ENCODE assay signal across 10 mouse cellular contexts in the genomic region with DNA sequence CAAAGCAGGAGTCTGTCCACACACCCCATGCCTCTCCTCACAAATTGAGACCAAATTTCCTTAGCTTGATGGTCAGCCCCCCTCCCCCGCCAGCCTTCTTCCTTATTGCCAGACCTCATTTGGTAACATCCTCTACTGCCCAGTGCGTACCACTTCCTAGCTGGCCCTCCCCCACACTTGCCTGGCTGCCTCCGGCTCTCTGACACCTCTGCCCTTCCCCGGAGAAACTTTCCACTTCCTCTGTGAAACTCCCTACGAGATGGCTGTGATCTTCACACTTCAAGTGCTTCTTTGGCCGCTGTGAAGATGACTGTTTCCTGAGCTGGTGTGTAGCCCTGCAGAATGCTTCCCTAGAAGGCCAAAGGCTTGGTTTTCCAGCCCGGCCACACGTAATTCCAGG. TPM values are rescaled to one million over a fixed set of nuclear protein-coding genes. Genes with fewer than 3 reads are reported as not detected.
DNase-seq lines count a peak whose midpoint lies in the region; ATAC-seq and TF ChIP-seq lines count a peak whose summit lies in the region.
"Had no signal": no experiment of that assay in that cellular context is flagged by ENCODE, and none has a peak within 500 bp of the region (broad histone marks: within the 10 kb centered on the region; RNA-seq: fewer than 3 reads in every experiment).

No protein-coding gene starts in this region.

- no peaks in the 10 kb centered on the region for H3K27me3 ChIP-seq in heart, embryonic 12.5 days (replicated peaks)
- no peaks in the 10 kb centered on the region for H3K27me3 ChIP-seq in liver, embryonic 15.5 days
- H3K27me3 ChIP-seq in spleen, adult 2 months (ENCODE audit: control insufficient read depth, insufficient read depth, low read length): no peaks in the 10 kb centered on the region

- TF ChIP-seq CTCF in bone marrow, adult 2 months (IDR thresholded peaks at IDR 0.05; ENCODE audit: control insufficient read depth, insufficient read depth, low read length): no peak
- no peak for TF ChIP-seq CTCF in spleen, adult 2 months (IDR thresholded peaks at IDR 0.05; ENCODE audit: extremely low read depth, insufficient read depth, insufficient read length, insufficient replicate concordance)

- no peak overlapping the region for H3K4me2 ChIP-seq in heart, embryonic 12.5 days
- no peak overlapping the region for H3K4me2 ChIP-seq in liver, embryonic 15.5 days

- no peaks in the 10 kb centered on the region for H3K9me3 ChIP-seq in heart, embryonic 12.5 days (replicated peaks)
- no peaks in the 10 kb centered on the region for H3K9me3 ChIP-seq in liver, embryonic 15.5 days (replicated peaks)

- DNase-seq in heart, adult 8-10 months (ENCODE audit: low spot score): peak; percentile 31
- DNase-seq in spleen, adult 2 months (ENCODE audit: low read depth in 1 of 2, low spot score in 2 of 2): peak; percentile 90 to 93
- no peak for DNase-seq in ovary, adult 18-20 months (ENCODE audit: low spot score)
- DNase-seq in right cerebral cortex, adult 18-20 months: no peak
- no peak for DNase-seq in gastrocnemius, adult 8-10 months (ENCODE audit: low spot score in 2 of 2)

- 37% methylated on average over 8 of the region's 8 CpGs for WGBS in heart, embryonic 12.5 days
- 7% methylated on average over 8 of the region's 8 CpGs for WGBS in bone marrow, adult 2 months
- 26% methylated on average over 8 of the region's 8 CpGs for WGBS in liver, embryonic 15.5 days (ENCODE audit: insufficient replicate concordance)
- 8% methylated on average over 8 of the region's 8 CpGs for WGBS in spleen, adult 2 months

- ATAC-seq in heart, embryonic 12.5 days (ENCODE audit: insufficient number of reproducible peaks, low FRiP score): no peak
- ATAC-seq in liver, embryonic 15.5 days (ENCODE audit: insufficient read depth): no peak
- ATAC-seq: midbrain, embryonic 16.5 days had no signal

- no peak overlapping the region for H3K27ac ChIP-seq in heart, embryonic 12.5 days (ENCODE audit: poor library complexity, severe bottlenecking)
- H3K27ac ChIP-seq in bone marrow, adult 2 months (ENCODE audit: control insufficient read depth, insufficient read depth, low read depth, low read length, poor library complexity): peak overlapping the region; percentile 89
- peak overlapping the region; percentile 75 for H3K27ac ChIP-seq in liver, embryonic 15.5 days (replicated peaks)
- H3K27ac ChIP-seq in spleen, adult 2 months (ENCODE audit: insufficient read depth, low read length): peak overlapping the region; percentile 98

- no peak overlapping the region for H3K9ac ChIP-seq in heart, embryonic 12.5 days
- H3K9ac ChIP-seq in liver, embryonic 15.5 days: no peak overlapping the region

- H3K36me3 ChIP-seq in heart, embryonic 12.5 days: no peaks in the 10 kb centered on the region
- H3K36me3 ChIP-seq in liver, embryonic 15.5 days (replicated peaks): no peaks in the 10 kb centered on the region
- peaks cover 2% of the 10 kb centered on the region; the same call in 1 of the 2 replicates for H3K36me3 ChIP-seq in spleen, adult 2 months (ENCODE audit: control insufficient read depth, insufficient read depth, low read length)

- H3K4me1 ChIP-seq in heart, embryonic 12.5 days (replicated peaks): peaks cover 12% of the 10 kb centered on the region; the same call in 1 of the 2 replicates
- H3K4me1 ChIP-seq in bone marrow, adult 2 months (ENCODE audit: control insufficient read depth, insufficient read depth, low read length): peaks cover 9% of the 10 kb centered on the region
- H3K4me1 ChIP-seq in liver, embryonic 15.5 days (replicated peaks): peaks cover 17% of the 10 kb centered on the region
- peaks cover 43% of the 10 kb centered on the region; the same call in 1 of the 2 replicates for H3K4me1 ChIP-seq in spleen, adult 2 months (ENCODE audit: control insufficient read depth, insufficient read depth, insufficient read length)

- TF ChIP-seq POLR2A in bone marrow, adult 2 months (IDR thresholded peaks at IDR 0.05; ENCODE audit: borderline replicate concordance, control insufficient read depth, low read depth, low read length): peak; percentile 67; the same call in 1 of the 2 replicates
- no peak for TF ChIP-seq POLR2A in spleen, adult 2 months (IDR thresholded peaks at IDR 0.05; ENCODE audit: low read depth, low read length)

- no peak overlapping the region for H3K4me3 ChIP-seq in heart, embryonic 12.5 days
- H3K4me3 ChIP-seq in bone marrow, adult 2 months (replicated peaks; ENCODE audit: control insufficient read depth, low read depth, low read length): peak overlapping the region; percentile 22
- no peak overlapping the region for H3K4me3 ChIP-seq in liver, embryonic 15.5 days (replicated peaks)
- 0 out of 2 replicates have a peak overlapping the region, but pooled peaks have one; percentile 7 for H3K4me3 ChIP-seq in spleen, adult 2 months (ENCODE audit: extremely low read depth, insufficient read depth, insufficient read length)

RNA-seq across cellular contexts. Expression of gene Ubxn11, which starts 3.7 kb away (rescaled TPM):
- total RNA-seq in heart, adult 8-10 months (2022): 1 to 10 TPM; 1.5 to 3.5 (median 2.5) TPM
- 2.2 and 2.7 TPM in 2 replicates for polyA plus RNA-seq in heart, embryonic 12.5 days (2016; fragmentation: Nextera tagmentation; extraction: Ambion mirVana)
- polyA plus RNA-seq in bone marrow, adult 2 months (2011; ENCODE audit: insufficient read depth, insufficient read length, low replicate concordance, missing spikeins): 3.3 and 13.7 TPM in 2 replicates
- 1.8 and 2.1 TPM in 2 replicates for polyA plus RNA-seq in liver, embryonic 15.5 days (2015; fragmentation: Nextera tagmentation; extraction: Ambion mirVana)
- 33.7 and 43.0 TPM in 2 replicates for polyA plus RNA-seq in spleen, adult 2 months (2012; rRNA removed)
- total RNA-seq in gastrocnemius, adult 8-10 months (2022): 1 to 10 TPM; 1.0 to 2.3 (median 1.9) TPM

RNA-seq across cellular contexts. Expression of gene Cd52, which starts 3.7 kb away (rescaled TPM):
- 1 to 10 TPM; 1.6 to 4.8 (median 2.7) TPM for total RNA-seq in heart, adult 8-10 months (2022)
- polyA plus RNA-seq in heart, embryonic 12.5 days (2016; fragmentation: Nextera tagmentation; extraction: Ambion mirVana): 4.3 and 5.7 TPM in 2 replicates
- polyA plus RNA-seq in bone marrow, adult 2 months (2011; ENCODE audit: insufficient read depth, insufficient read length, low replicate concordance, missing spikeins): 270 and 801 TPM in 2 replicates
- polyA plus RNA-seq in liver, embryonic 15.5 days (2015; fragmentation: Nextera tagmentation; extraction: Ambion mirVana): 47.4 and 51.5 TPM in 2 replicates
- polyA plus RNA-seq in spleen, adult 2 months (2012; rRNA removed): 400 and 461 TPM in 2 replicates
- total RNA-seq in gastrocnemius, adult 8-10 months (2022): under 1 TPM in 1 of 4 experiments, not detected in 3; 0.85 TPM

RNA-seq across cellular contexts. Expression of gene Sh3bgrl3, which starts 30.0 kb away (rescaled TPM):
- total RNA-seq in heart, adult 8-10 months (2022): 10 to 100 TPM; 31.3 to 41.3 (median 35.0) TPM
- 179 and 190 TPM in 2 replicates for polyA plus RNA-seq in heart, embryonic 12.5 days (2016; fragmentation: Nextera tagmentation; extraction: Ambion mirVana)
- 299 and 416 TPM in 2 replicates for polyA plus RNA-seq in bone marrow, adult 2 months (2011; ENCODE audit: insufficient read depth, insufficient read length, low replicate concordance, missing spikeins)
- polyA plus RNA-seq in liver, embryonic 15.5 days (2015; fragmentation: Nextera tagmentation; extraction: Ambion mirVana): 151 and 166 TPM in 2 replicates
- polyA plus RNA-seq in spleen, adult 2 months (2012; rRNA removed): 1,465 and 2,211 TPM in 2 replicates
- 10 to 100 TPM in 3 of 4 experiments, 1 to 10 TPM in 1; 9.0 to 16.5 (median 13.4) TPM for total RNA-seq in gastrocnemius, adult 8-10 months (2022)

RNA-seq across cellular contexts. Expression of gene Crybg2, which starts 38.0 kb away (rescaled TPM):
- total RNA-seq in heart, adult 8-10 months (2022): under 1 TPM in 1 of 4 experiments, not detected in 3; 0.50 TPM
- 0.41 and 0.51 TPM in 2 replicates for polyA plus RNA-seq in heart, embryonic 12.5 days (2016; fragmentation: Nextera tagmentation; extraction: Ambion mirVana)
- polyA plus RNA-seq in bone marrow, adult 2 months (2011; ENCODE audit: insufficient read depth, insufficient read length, low replicate concordance, missing spikeins): 4.6 TPM in 1 of 2 replicates, not detected in the other
- polyA plus RNA-seq in liver, embryonic 15.5 days (2015; fragmentation: Nextera tagmentation; extraction: Ambion mirVana): 0.59 TPM in 1 of 2 replicates, not detected in the other
- 4.3 and 5.3 TPM in 2 replicates for polyA plus RNA-seq in spleen, adult 2 months (2012; rRNA removed)
- not detected for total RNA-seq in gastrocnemius, adult 8-10 months (2022)

RNA-seq across cellular contexts. Expression of gene Zfp683, which starts 45.0 kb away (rescaled TPM):
- total RNA-seq in heart, adult 8-10 months (2022): not detected
- polyA plus RNA-seq in heart, embryonic 12.5 days (2016; fragmentation: Nextera tagmentation; extraction: Ambion mirVana): not detected in 2 replicates
- 1.0 TPM in 1 of 2 replicates, not detected in the other for polyA plus RNA-seq in bone marrow, adult 2 months (2011; ENCODE audit: insufficient read depth, insufficient read length, low replicate concordance, missing spikeins)
- not detected in 2 replicates for polyA plus RNA-seq in liver, embryonic 15.5 days (2015; fragmentation: Nextera tagmentation; extraction: Ambion mirVana)
- 3.6 and 3.8 TPM in 2 replicates for polyA plus RNA-seq in spleen, adult 2 months (2012; rRNA removed)
- not detected for total RNA-seq in gastrocnemius, adult 8-10 months (2022)
- total RNA-seq: heart, postnatal 14 days had no signal
- polyA plus RNA-seq: midbrain, embryonic 16.5 days had no signal

Comparison
In these comparisons a context has a peak if more than half of its experiments do, and no peak if none do; other contexts are left out.
1. DNase-seq: peak in heart, adult 8-10 months (single experiment) and spleen, adult 2 months (2 of 2); none in ovary, adult 18-20 months (single experiment), right cerebral cortex, adult 18-20 months (single experiment) and gastrocnemius, adult 8-10 months (0 of 2).
2. H3K4me3 ChIP-seq: peak in bone marrow, adult 2 months (single experiment) and spleen, adult 2 months (single experiment); none in heart, embryonic 12.5 days (single experiment) and liver, embryonic 15.5 days (single experiment).